Mouse (Mus musculus): ENCODE data around the gene Prpsap2. TPM values are rescaled to one million over a fixed set of nuclear protein-coding genes. Genes with fewer than 3 reads are reported as not detected.

Gene Prpsap2
- polyA plus RNA-seq, 1 experiment from 2014 or later = 17.0 TPM

- H3K27ac ChIP-seq (replicated peaks) = no peak overlapping the region
- ATAC-seq (ENCODE audit: extremely low read depth, insufficient number of reproducible peaks, low FRiP score, low TSS enrichment) = no peak
- no peaks in the 10 kb centered on the region for H3K4me1 ChIP-seq
- WGBS = 86% methylated on average over 9 of the region's 9 CpGs
- no peaks in the 10 kb centered on the region for H3K9me3 ChIP-seq
- H3K4me3 ChIP-seq = no peak overlapping the region
- H3K4me2 ChIP-seq = no peak overlapping the region
- no peak overlapping the region for H3K9ac ChIP-seq
- H3K27me3 ChIP-seq (replicated peaks) = no peaks in the 10 kb centered on the region
- peaks cover 88% of the 10 kb centered on the region for H3K36me3 ChIP-seq
Measured at GRCm38 (mm10) chr11:61745781-61746180, 16.1 kb downstream of the Prpsap2 start.

GRCm38 (mm10) chr11:61744460-61744859 lies 17.4 kb downstream of the Prpsap2 start:
- no peaks in the 10 kb centered on the region for H3K27me3 ChIP-seq (replicated peaks)
- 67% methylated on average over 3 of the region's 3 CpGs for WGBS
- H3K4me3 ChIP-seq = no peak overlapping the region
- no peak overlapping the region for H3K27ac ChIP-seq (replicated peaks)
- no peaks in the 10 kb centered on the region for H3K9me3 ChIP-seq
- H3K9ac ChIP-seq = no peak overlapping the region
- peaks cover 88% of the 10 kb centered on the region for H3K36me3 ChIP-seq
- H3K4me1 ChIP-seq = no peaks in the 10 kb centered on the region
- no peak overlapping the region for H3K4me2 ChIP-seq
- ATAC-seq (ENCODE audit: extremely low read depth, insufficient number of reproducible peaks, low FRiP score, low TSS enrichment) = no peak

GRCm38 (mm10) chr11:61743768-61744167 lies 18.1 kb downstream of the Prpsap2 start:
- ATAC-seq (ENCODE audit: extremely low read depth, insufficient number of reproducible peaks, low FRiP score, low TSS enrichment) = no peak
- Histone ChIP-seq H3K36me3 (peaks cover 89% of the 10 kb centered on the region), H3K9ac (no peak overlapping the region)

GRCm38 (mm10) chr11:61740500-61740899 lies 21.4 kb downstream of the Prpsap2 start:
- Histone ChIP-seq H3K4me3 (no peak overlapping the region), H3K4me1 (no peaks in the 10 kb centered on the region), H3K27ac (replicated peaks) (no peak overlapping the region), H3K27me3 (replicated peaks) (no peaks in the 10 kb centered on the region), H3K36me3 (peaks cover 96% of the 10 kb centered on the region), H3K4me2 (no peak overlapping the region), H3K9me3 (no peaks in the 10 kb centered on the region), H3K9ac (no peak overlapping the region)
- ATAC-seq (ENCODE audit: extremely low read depth, insufficient number of reproducible peaks, low FRiP score, low TSS enrichment) = no peak
- 88% methylated on average over 1 of the region's 1 CpGs for WGBS

More at GRCm38 (mm10) chr11:61743768-61744167, 18.1 kb downstream of the Prpsap2 start:
- Histone ChIP-seq H3K4me2 (no peak overlapping the region), H3K9me3 (no peaks in the 10 kb centered on the region), H3K27ac (replicated peaks) (no peak overlapping the region), H3K4me1 (no peaks in the 10 kb centered on the region), H3K4me3 (no peak overlapping the region), H3K27me3 (replicated peaks) (no peaks in the 10 kb centered on the region)
- WGBS = 69% methylated on average over 3 of the region's 3 CpGs

GRCm38 (mm10) chr11:61737290-61737689 lies 24.6 kb downstream of the Prpsap2 start:
- no peak overlapping the region for H3K4me3 ChIP-seq
- H3K36me3 ChIP-seq = peaks cover 99% of the 10 kb centered on the region
- H3K27me3 ChIP-seq (replicated peaks) = no peaks in the 10 kb centered on the region
- H3K4me2 ChIP-seq = no peak overlapping the region
- no peak overlapping the region for H3K27ac ChIP-seq (replicated peaks)
- no peak for ATAC-seq (ENCODE audit: extremely low read depth, insufficient number of reproducible peaks, low FRiP score, low TSS enrichment)
- H3K4me1 ChIP-seq = no peaks in the 10 kb centered on the region
- no peak overlapping the region for H3K9ac ChIP-seq
- 85% methylated on average over 1 of the region's 1 CpGs for WGBS
- H3K9me3 ChIP-seq = no peaks in the 10 kb centered on the region

GRCm38 (mm10) chr11:61732672-61733071 lies 29.2 kb downstream of the Prpsap2 start:
- no peak overlapping the region for H3K9ac ChIP-seq
- 78% methylated on average over 7 of the region's 7 CpGs for WGBS
- H3K9me3 ChIP-seq = no peaks in the 10 kb centered on the region
- peaks cover 94% of the 10 kb centered on the region for H3K36me3 ChIP-seq
- no peak overlapping the region for H3K4me2 ChIP-seq
- ATAC-seq (ENCODE audit: extremely low read depth, insufficient number of reproducible peaks, low FRiP score, low TSS enrichment) = no peak
- no peak overlapping the region for H3K27ac ChIP-seq (replicated peaks)
- H3K27me3 ChIP-seq (replicated peaks) = no peaks in the 10 kb centered on the region
- peaks cover 5% of the 10 kb centered on the region; the same call in 1 of the 2 replicates for H3K4me1 ChIP-seq
- no peak overlapping the region for H3K4me3 ChIP-seq

GRCm38 (mm10) chr11:61728037-61728436 lies 33.9 kb downstream of the Prpsap2 start:
- Histone ChIP-seq H3K36me3 (peaks cover 59% of the 10 kb centered on the region), H3K4me3 (no peak overlapping the region), H3K4me2 (no peak overlapping the region), H3K27me3 (replicated peaks) (no peaks in the 10 kb centered on the region), H3K9me3 (no peaks in the 10 kb centered on the region), H3K4me1 (peaks cover 5% of the 10 kb centered on the region; the same call in 1 of the 2 replicates), H3K9ac (peak overlapping the region; percentile 14; the same call in 1 of the 2 replicates), H3K27ac (replicated peaks) (0 out of 2 replicates have a peak overlapping the region, but pooled peaks have one; percentile 15)
- WGBS = 29% methylated on average over 2 of the region's 2 CpGs
- no peak for ATAC-seq (ENCODE audit: extremely low read depth, insufficient number of reproducible peaks, low FRiP score, low TSS enrichment)

- ATAC-seq (ENCODE audit: extremely low read depth, insufficient number of reproducible peaks, low FRiP score, low TSS enrichment) = no peak
- Histone ChIP-seq H3K4me1 (no peaks in the 10 kb centered on the region), H3K4me2 (no peak overlapping the region), H3K9me3 (no peaks in the 10 kb centered on the region), H3K27ac (replicated peaks) (no peak overlapping the region), H3K36me3 (peaks cover 5% of the 10 kb centered on the region), H3K27me3 (replicated peaks) (no peaks in the 10 kb centered on the region), H3K9ac (no peak overlapping the region), H3K4me3 (no peak overlapping the region)
- WGBS = 76% methylated on average over 5 of the region's 5 CpGs
Measured at GRCm38 (mm10) chr11:61722077-61722476, 39.8 kb downstream of the Prpsap2 start.

- no peak for ATAC-seq (ENCODE audit: extremely low read depth, insufficient number of reproducible peaks, low FRiP score, low TSS enrichment)
- Histone ChIP-seq H3K27me3 (replicated peaks) (no peaks in the 10 kb centered on the region), H3K27ac (replicated peaks) (no peak within 1 kb of the TSS), H3K4me2 (no peak within 1 kb of the TSS), H3K4me1 (no peaks in the 10 kb centered on the region), H3K36me3 (no peaks in the 10 kb centered on the region), H3K4me3 (no peak within 1 kb of the TSS), H3K9me3 (no peaks in the 10 kb centered on the region), H3K9ac (no peak within 1 kb of the TSS)
- 67% methylated on average over 3 of the region's 3 CpGs for WGBS
Measured at GRCm38 (mm10) chr11:61720636-61721035, 41.3 kb downstream of the Prpsap2 start, which contains the start of gene Slc5a10. Slc5a10 (minus strand) TSS chr11:61720826.

GRCm38 (mm10) chr11:61719826-61720225 lies 42.1 kb downstream of the Prpsap2 start:
- Histone ChIP-seq H3K4me3 (no peak overlapping the region), H3K9ac (no peak overlapping the region), H3K36me3 (no peaks in the 10 kb centered on the region), H3K9me3 (no peaks in the 10 kb centered on the region), H3K4me1 (peaks cover 3% of the 10 kb centered on the region; the same call in 1 of the 2 replicates), H3K27me3 (replicated peaks) (no peaks in the 10 kb centered on the region), H3K4me2 (no peak overlapping the region), H3K27ac (replicated peaks) (no peak overlapping the region)
- no peak for ATAC-seq (ENCODE audit: extremely low read depth, insufficient number of reproducible peaks, low FRiP score, low TSS enrichment)
- 63% methylated on average over 8 of the region's 8 CpGs for WGBS

GRCm38 (mm10) chr11:61719387-61719786 lies 42.5 kb downstream of the Prpsap2 start:
- ATAC-seq (ENCODE audit: extremely low read depth, insufficient number of reproducible peaks, low FRiP score, low TSS enrichment) = no peak
- Histone ChIP-seq H3K27me3 (replicated peaks) (no peaks in the 10 kb centered on the region), H3K9me3 (no peaks in the 10 kb centered on the region), H3K4me3 (no peak overlapping the region), H3K36me3 (no peaks in the 10 kb centered on the region), H3K4me1 (peaks cover 4% of the 10 kb centered on the region; the same call in 1 of the 2 replicates), H3K27ac (replicated peaks) (no peak overlapping the region), H3K9ac (no peak overlapping the region), H3K4me2 (no peak overlapping the region)
- 54% methylated on average over 3 of the region's 3 CpGs for WGBS

GRCm38 (mm10) chr11:61717990-61718389 lies 43.9 kb downstream of the Prpsap2 start:
- H3K27me3 ChIP-seq (replicated peaks) = no peaks in the 10 kb centered on the region
- no peak overlapping the region for H3K4me2 ChIP-seq
- H3K27ac ChIP-seq (replicated peaks) = no peak overlapping the region
- no peak for ATAC-seq (ENCODE audit: extremely low read depth, insufficient number of reproducible peaks, low FRiP score, low TSS enrichment)
- H3K4me3 ChIP-seq = no peak overlapping the region
- H3K9ac ChIP-seq = no peak overlapping the region
- H3K36me3 ChIP-seq = no peaks in the 10 kb centered on the region
- H3K9me3 ChIP-seq = no peaks in the 10 kb centered on the region
- H3K4me1 ChIP-seq = peaks cover 4% of the 10 kb centered on the region; the same call in 1 of the 2 replicates
- WGBS = 51% methylated on average over 5 of the region's 5 CpGs

All from heart, embryonic 13.5 days (tissue).